Mouse (Mus musculus): ENCODE measurements around the gene Echs1.

Echs1 gene

DNA sequence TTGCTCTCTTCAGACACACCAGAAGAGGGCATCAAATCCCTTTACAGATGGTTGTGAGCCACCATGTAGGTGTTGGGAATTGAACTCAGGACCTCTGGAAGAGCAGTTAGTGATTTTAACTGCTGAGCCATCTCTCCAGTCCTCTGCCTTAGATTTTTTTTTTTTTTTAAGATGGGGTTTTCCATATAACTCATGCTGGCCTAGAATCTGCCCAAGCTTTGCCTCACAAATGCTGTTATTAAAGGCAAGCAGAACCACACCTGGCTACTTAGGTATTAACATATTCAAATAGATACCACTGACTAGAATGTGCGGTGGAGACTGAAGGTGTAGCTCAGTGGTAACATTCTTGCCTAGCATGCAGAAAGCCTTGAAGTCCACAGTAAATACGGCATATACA lies 4.2 kb upstream of the Echs1 start:
- in situ Hi-C loops (cut with MboI, MseI): loop anchor here (10.0 kb wide), 1 partner anchor 1934 kb away; no protein-coding TSS in a partner anchor

DNA sequence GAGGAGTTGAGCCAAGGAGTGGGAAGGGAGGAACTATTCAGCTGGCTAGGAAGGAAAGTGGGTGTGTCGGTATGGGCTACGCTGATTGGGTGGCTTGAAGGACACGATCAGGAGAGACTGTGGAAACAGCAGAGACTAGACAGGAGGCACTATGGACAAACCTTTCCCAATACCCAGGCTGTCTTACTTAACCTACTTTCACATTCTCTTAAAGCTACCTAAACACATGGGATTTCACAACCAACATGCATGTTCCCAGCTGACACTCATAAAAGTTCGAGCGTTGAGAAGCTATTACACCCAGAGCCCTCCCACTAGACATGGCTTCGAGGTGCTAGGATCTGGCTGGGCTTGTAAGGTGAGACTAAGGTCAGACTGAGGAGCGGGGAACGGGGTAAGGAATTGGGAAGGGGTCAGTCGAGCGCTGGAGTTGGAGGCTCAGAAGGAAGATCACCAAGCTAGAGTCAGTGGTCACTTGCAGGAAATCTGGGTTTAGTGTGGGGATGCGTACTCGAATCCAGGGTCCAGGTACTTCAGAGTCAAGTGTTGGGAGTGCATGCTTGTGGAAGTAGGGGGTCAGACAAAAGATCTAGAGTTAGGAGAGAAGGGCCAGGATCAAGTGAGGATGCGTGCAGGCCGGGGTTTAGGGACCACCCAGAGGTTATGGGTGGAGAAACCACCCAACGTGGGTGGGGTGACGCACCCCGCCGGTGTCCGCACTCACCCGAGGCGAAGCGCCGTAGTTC lies 520 bp downstream of the Echs1 start, which contains the start of gene Paox:
TSS of gene Paox (plus strand) at position 217 of the 746 bp plus-strand sequence.
- in situ Hi-C loops (cut with MboI, MseI): no loop called here

DNA sequence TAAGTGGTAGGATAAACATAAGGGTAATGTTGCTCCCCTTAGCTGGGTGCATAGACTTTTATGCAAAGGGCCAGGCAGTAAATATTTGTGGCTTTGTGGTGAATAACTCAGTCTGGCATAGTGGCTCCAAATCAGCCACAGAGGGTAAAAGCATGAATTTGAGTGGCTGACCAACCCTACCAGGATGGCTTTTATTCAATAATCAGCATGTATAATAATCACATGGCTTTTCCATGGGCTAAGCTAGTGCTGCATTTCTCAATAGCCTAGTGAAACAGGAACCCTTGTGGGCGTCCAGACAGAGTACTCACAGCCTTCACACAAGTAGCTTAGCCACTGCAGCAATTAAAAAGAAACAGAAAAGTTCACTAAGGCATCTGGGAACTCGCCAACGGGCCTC lies 4.3 kb downstream of the Echs1 start:
- in situ Hi-C loops (cut with MboI, MseI): no loop called here

DNA sequence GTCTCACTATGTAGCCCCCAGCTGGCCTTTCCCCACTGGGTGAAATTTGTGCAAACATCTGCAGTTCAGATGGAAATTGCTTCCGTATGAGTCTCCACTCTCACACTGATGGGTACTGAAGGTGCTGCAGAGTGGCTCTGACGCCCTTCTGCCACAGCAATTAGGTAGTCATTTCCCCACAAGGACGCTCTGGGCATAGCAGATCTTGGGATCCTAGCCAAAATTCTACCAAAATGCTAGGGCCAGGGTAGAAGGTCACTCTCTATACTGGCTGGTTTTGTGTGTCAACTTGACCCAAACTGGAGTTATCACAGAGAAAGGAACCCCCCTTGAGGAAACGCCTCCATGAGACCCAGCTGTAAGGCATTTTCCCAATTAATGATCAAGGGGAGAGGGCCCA lies 12.3 kb downstream of the Echs1 start:
- in situ Hi-C loops (cut with MboI, MseI): no loop called here

DNA sequence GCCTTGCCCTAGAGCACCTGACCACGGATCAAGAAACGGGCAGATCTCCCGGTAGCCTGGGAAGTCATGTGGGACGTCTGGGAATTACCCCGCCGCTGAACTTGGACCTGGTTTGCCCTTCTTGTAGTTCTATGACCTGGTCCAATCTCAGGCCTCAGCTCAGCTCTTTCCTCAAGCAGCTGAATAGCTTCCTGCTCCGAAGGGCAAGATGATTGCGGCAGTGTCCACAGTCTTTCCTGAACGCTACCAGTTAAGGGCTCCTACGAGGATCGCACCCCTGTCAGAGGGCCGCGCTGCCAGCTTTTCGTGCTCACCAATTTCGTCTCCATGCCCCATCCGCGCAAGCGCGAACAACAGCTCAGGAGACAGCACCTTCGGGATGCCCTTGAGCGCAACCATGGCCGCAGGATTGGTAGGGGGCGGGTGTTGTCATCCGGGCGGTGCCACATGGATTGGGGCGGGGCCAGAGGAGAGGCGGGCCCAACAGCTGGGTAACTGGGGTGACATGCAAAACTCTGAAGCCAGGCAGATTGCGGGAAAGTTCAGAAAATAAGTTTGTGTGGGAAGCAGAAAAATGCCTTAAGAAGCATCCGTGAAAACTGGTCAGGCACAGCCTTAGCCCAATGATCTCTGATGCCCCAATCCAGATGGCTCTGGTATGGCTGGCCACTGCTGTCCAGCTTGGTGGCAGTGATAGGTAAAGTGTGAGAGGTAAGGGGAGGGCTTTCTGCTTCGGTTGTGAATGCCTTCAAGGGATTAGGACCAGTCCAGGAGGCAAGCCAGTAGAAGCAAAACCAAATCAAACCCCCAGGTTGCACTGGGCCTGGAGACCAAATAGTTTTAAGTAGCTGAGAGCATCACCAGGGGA lies 14.0 kb downstream of the Echs1 start, which contains the start of gene Fuom:
TSS of gene Fuom (minus strand) at position 449 of the 868 bp plus-strand sequence.
- in situ Hi-C loops (cut with MboI, MseI): no loop called here

DNA sequence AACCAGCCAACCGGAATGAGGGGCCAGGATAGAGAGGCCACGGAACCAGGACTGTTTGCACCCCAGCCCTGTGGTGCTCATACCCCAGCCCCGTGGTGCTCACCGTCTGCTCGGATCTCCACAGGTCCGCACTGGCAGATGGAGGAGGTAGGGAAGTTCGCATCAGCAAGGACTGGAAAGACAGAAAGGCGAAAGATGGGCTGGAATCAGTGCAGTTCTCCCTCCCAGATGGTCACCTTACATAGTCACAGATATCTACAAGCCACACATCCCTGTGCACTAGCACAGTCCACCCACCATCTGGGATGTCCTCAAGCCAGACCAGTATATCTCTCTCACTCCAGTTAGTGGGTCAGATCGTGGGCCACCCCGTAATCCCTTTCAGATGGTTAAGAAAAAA lies 14.8 kb downstream of the Echs1 start:
- in situ Hi-C loops (cut with MboI, MseI): no loop called here

DNA sequence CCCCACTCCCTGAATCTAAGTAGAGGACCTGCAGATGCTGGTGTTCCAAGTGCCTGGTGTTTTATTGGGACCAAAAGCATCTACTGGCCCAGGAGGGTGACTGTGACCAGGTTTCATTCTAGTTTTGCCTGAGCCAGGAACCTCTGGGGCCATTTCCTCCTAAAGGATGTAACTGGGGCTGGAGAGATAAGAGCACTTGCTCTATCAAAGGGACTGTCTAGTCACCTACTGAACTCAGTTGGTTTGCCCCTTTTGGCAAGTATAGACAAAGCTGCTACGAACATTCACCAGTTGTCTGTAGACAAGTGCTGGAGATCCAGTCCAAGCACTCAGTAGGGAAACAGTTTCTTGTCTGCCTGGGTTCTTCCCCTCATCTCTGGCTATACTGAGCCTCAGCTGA lies 17.8 kb downstream of the Echs1 start:
- in situ Hi-C loops (cut with MboI, MseI): no loop called here

DNA sequence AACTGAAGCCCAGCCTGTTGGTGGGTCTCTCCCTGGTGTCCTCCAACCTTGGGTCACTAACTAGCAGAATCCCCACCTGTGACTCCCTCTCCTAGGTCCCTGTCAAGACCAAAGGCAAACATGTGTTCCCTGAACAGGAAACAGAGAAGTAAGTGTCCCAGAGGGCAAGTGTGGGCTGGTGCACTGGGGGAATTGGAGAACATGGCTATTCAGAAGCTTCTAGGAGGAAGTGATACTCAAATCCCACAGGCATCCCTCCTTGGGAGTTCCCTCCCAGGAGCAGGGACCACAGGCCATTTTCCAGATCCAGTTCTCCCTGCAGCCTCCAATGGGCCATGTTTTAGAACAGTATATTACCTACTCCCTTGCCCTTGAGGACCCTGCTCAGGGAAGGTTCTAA lies 20.2 kb downstream of the Echs1 start:
- in situ Hi-C loops (cut with MboI, MseI): no loop called here

DNA sequence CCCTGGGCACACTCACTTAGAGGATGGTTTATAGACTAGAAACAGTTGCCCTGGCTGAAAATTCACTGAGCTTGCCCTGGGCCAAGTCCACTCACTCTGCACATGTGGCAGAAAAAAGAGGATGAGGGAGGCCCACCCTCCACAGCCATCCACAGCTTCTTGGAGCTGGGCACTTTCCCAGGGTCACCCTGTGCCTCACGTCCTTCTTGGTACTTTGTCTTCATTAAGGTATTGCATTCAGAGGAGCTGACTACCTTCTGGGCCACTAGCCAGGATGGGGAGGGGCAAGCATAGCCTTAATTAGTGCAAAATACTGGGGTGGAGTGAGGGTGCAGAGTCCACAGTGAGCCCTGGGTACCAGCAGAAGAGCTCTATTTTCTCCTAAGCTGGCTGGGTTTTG lies 20.7 kb downstream of the Echs1 start:
- in situ Hi-C loops (cut with MboI, MseI): no loop called here

DNA sequence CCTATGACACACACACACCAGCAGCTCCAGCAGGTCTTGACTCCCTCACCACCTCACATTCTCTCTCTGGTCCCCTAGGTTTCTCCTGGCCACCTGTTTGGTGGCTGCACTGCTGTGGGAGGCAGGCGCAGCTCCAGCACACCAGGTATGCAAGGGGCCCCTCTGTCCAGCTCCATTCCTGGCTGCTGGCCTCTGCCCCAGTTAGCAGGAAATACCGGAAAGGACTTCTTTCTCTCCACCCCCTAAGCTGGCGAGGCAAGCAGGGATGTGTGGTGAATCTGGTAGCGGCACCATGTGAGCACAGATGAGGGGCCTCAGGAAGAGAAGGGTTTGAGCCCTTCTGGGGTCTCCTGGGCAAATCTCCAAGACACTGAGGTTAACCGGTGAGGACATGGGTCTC lies 21.3 kb downstream of the Echs1 start:
- in situ Hi-C loops (cut with MboI, MseI): no loop called here

DNA sequence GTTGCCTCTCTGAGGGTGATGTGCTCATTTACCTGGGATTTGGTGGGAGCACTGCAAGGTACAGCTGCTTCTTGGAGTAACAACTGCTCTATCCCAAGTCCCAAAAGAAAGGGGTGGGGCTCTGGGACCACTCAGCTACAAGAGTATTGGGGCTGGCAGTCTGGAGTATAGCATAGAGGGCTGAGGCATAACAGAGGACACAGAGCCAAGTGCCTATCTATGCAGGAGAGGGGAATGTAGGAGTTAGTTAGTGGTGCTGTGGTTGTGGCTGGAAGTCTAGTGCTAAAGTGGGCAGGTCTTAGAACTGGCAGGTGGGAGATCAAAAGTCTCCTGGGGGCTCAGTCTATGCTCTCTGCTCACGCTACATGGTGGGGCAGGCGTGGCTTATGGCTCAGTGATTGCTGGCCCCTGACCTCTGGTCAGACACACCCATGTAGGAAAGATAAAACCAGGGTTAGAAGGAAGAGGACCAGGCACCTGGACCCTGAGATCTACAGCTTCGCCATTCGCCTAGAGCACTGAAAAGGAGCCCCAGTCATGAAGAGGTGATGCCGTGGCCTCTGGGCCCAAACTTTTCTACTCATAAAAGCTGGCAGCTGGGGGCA lies 23.2 kb downstream of the Echs1 start, which contains the start of gene Prap1:
TSS of gene Prap1 (plus strand) at position 472 of the 605 bp plus-strand sequence.
- in situ Hi-C loops (cut with MboI, MseI): no loop called here

DNA sequence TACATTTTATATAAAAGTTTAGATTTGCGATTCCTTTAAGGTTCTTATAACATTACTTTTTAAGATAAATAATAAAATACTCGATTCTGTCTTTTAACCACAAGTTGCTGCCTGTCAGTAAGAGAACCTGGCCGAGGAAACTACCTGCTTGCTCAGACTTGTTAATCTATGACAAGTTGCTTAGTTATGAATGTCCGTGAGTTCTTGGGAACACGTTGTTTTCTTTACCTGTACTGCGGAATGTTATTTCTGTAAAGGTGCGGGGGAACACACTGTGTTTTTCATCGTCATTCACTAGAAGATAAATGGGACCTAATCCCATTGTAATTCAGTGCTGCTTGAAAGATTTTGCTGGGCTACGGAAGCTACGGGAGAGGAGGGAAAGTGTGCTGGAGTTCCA lies 25.7 kb downstream of the Echs1 start:
- in situ Hi-C loops (cut with MboI, MseI): no loop called here

DNA sequence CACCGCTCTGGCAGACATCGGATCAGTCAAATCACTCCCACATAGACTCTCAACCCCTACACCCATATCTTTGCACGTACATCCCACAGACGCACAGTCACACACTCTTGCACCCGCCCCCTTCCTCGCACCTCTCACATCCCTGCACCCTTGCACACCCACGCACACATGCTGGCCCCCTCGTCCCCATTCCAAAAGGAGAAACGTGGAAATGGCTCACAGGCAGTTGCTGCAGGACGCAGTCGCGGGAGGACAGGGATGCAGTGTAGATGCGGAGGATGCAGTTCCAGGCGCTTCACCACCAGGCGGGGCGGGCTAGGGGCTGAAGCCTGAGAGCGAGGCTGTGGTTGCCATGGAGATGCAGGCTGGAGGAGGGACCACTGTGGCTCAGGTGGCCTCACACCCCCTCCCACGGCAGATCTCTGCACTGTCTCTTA lies 34.0 kb downstream of the Echs1 start, which contains the start of gene Caly:
TSS of gene Caly (minus strand) at position 307 of the 437 bp plus-strand sequence.
- in situ Hi-C loops (cut with MboI, MseI): loop anchor here (10.0 kb wide), 1 partner anchor 53 kb away; the partner anchor contains the start of gene Mtg1

DNA sequence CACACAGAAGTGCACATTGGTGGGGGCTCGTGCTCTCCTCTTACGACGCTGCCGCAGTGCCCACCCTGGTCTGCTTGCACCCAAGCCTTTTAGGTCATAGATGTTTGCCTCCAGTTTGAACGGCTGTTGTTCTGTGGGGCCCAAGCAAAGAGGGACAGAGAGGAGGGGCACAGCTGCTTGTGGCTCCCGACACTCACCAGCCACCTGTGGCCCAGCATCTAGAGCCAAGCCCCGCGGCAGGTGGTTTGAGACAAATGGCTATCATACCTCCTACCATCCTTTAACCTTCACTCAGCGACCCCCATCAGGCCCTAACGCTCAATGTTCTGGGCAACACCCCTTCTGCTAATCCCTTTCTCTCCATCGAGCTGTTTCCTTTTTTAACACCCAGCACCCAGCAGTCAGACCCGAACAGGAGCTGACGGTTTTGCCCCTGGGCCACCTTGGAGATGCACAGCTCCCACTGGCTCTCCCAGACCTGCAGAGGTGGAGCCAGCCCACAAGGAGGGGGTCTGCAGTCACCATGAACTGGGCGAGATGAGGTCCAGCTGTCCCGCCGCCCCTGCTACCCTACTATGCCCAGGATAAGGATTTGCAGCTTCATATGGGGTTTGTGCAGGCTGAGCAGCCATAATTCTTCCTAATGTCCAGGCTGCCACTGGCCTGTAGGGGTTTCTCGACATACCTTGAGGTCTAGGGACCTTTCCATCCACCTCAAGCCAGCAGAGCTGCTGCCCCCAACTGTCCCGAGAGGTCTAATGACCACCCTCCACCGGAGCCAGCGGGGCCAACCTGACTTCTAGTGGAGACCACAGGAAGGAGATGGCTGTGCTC lies 34.7 kb downstream of the Echs1 start:
- in situ Hi-C loops (cut with MboI, MseI): loop anchor here (10.0 kb wide), 1 partner anchor 53 kb away; the partner anchor contains the start of gene Mtg1

DNA sequence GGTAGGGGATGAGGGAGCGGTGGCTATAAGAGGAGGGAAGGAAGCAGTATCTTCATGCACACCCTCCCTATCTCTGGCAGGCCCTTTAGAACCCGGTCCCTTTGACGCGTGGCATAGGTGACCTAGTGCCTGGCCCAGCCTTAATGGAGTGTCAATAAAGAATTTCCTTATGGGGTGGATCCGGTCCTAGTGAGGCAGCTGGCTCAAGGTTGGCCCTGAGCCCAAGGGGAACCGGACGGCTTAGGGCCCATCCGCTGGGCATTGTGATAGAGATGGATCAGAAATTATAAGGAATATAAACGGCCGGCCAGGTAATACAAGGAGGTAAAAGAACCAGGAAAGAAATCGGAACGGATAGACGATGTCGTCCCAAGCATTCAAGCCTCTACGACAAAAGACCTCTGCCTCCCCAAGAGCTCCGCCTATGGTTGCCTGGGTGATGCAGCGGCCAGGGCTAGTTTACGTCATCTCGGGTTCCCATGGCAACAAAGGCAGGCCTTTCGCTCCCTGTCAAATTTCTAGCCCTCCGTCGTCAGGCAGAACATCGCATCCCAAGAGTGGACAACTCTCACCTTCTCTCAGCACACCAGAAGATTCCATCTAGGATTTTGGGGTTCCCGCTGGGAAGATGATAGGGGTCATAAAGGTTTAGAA lies 35.6 kb downstream of the Echs1 start:
- in situ Hi-C loops (cut with MboI, MseI): loop anchor here (10.0 kb wide), 1 partner anchor 54 kb away; the partner anchor contains the start of gene Mtg1

DNA sequence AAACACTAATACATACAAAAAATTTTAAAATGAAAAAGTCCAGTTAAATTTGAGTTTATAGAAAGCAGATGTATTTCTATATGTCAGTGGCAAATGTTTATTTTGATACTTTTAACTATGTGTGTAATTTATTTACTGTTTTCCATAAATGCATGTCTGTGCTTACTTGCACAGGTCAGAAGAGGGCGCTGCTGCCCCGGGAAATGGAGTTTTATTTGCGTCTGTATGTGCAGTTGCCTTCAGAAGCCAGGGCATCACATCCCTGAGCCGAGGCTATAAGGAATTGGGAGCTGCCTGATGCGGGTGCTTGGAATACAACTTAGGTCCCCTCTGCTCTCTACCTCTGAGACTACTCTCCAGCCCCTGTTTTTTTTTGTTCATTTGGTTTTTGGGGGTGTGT lies 37.6 kb downstream of the Echs1 start:
- in situ Hi-C loops (cut with MboI, MseI): loop anchor here (10.0 kb wide), 1 partner anchor 716 kb away; no protein-coding TSS in a partner anchor

DNA sequence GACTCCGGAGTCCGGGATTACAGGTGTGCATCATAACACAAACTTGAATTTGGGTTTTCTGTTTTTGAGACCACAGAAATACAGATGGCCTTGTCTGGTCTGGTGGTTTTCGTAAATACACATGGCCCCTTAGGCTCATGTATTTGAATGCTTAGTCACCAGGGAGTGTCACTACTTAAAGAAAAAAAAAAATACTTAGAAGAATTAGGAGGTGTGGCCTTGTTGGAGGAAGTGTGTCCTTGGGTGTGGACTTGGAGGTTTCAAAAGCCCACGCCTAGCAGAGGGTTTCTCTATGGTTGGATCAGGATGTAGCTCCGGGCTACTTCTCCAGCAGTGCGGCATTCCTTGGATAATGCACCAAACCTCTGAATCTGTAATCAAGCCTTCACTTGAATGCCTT lies 38.6 kb downstream of the Echs1 start:
- in situ Hi-C loops (cut with MboI, MseI): loop anchor here (10.0 kb wide), 1 partner anchor 717 kb away; no protein-coding TSS in a partner anchor

DNA sequence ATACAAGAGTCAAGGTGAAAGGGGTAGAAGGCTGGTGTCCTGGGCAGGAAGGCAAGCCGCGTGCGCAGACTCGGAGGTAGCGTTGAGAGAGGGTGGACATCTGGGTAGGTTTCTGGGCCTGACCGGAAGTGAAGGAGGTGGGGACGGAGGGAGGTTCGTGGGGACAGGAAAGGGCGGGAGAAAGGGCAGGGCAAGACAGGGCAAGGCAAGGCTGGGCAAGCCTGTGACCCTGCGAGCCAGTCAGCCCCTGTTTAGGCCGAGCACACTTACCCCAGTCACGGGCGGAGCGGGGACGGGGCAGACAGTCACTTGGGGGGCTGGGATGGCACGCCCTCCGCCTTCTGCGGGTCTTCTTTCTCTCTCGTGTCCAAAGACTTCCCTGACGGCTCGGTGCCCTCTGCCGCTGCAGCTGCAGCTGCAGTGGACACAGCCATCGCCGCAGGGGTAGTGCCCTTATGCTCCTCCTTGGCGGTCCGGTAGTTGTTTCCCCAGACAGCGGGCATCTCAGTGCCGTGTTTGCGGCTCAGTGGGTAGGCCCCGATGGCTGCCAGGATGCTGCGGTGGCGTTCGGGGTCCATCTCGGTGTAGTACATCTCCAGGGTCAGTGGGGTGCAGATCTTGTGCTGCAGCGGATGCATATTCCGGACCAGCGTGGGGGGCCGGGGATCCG lies 46.1 kb downstream of the Echs1 start:
- in situ Hi-C loops (cut with MboI, MseI): loop anchor here (10.0 kb wide), 1 partner anchor 725 kb away; no protein-coding TSS in a partner anchor

DNA sequence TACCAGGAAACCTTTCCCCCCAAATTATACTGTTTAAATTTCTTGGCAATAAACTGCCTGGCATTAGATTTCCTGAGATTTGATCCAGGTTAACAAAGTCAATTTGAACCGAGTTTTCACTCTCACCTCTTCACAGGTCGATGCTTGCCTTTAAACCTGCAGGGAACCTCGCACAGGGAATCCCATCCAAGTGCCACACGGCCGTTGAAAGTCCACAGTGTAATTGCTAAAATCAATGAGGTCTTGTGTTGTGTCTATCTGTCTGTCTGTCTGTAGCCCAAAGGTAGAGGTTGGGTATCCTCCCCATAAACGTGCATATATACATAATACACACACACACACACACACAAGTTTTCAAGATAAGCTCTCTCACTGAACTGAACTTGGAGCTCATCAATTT lies 48.9 kb downstream of the Echs1 start:
- in situ Hi-C loops (cut with MboI, MseI): loop anchor here (10.0 kb wide), 2 partner anchors 93 to 163 kb away; partner anchors contain the start of gene 6430531B16Rik
